Mouse (Mus musculus) G1E-ER4 (cell line): ENCODE data around the gene Zfand2b. TPM values are rescaled to one million over a fixed set of nuclear protein-coding genes. Genes with fewer than 3 reads are reported as not detected.

ENCODE experiments used
- GATA1 ChIP-seq: IDR thresholded peaks from one replicate; pipeline ENCODE4 v1.8.0; 2012; ENCODE audit warnings: low read length, inconsistent platforms
- polyA plus RNA-seq: library from polyadenylated mRNA; stranded (reverse); fragments of >175 nt; gene quantifications from 2 replicates; pipeline ENCODE4 v1.2.3, GENCODE M21; 2012

Gene Zfand2b
- polyA plus RNA-seq, 1 experiment: 28.2 TPM

DNA sequence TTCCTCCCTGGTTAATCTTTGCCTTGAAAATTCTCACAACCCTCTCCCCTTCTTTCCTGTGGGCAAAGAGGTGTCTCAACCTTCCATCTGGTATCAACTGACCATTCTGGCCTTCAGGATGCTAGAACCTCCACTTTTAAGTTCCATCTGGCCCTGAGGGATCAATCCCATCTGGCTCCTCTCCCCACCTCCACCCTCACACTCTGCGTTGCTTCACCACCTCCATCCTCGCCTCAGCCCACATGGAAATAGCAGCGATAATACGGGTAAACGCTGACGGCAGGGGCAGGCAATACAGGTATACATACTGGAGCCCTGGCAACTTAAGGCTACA is 49.4 kb downstream of the Zfand2b start:
- no peak for TF ChIP-seq GATA1

DNA sequence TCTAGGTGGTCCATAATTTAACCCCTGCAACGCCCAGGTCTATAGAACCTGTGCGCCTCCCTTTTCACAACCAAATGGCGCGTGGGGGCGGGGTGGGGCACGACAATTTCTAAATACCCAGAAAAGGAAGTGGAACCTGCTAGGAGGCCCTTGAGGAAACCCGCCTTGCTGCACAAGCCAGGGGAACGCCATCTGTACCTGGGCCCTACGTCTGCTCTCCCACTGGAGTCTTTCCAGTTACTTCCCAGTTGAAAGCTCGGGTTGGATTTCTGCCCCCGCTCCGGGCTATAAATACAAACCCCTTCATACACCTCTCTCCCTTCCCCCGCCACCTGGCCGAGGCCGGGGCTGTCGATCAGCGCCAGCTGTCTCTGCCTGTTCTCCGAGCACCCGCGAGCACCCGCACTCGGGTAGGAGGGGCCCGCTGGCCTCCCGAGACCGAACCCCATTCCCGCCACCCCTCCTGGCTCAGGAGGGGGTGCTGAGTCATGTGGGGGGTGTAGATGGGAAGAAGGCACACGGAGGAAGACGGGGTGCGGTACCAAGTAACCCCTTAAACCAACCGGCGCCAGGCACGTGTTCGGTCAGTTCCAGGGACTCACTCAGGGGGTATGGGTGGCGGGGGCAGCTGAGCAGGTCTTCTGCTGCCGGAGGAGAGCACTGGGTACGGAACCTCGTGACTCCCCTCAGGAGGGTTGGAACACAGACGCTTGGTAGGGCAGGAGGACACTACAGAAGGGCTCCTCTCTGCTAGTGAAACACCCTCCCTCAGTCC is 50.0 kb downstream of the Zfand2b start:
- TF ChIP-seq GATA1: no peak

DNA sequence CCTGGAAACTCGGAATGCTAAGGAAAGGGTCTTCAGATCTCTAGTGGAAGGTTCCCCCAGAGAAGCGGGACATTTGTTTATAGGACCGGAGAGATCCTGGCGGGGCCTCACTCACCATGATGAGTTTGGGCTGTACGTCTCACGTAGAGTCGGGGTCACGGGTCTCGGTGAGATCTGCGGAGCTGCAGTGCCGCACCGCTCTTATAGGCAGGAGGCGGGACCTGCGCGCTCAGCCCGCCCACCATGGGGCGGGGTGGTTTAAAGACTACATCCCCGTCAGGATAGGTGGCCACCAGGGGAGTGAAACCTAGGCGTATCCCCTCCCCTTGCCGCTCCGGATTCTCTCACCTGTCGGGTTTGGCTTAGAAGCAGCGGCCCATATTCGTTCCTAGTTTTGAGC is 50.6 kb downstream of the Zfand2b start:
- no peak for TF ChIP-seq GATA1

DNA sequence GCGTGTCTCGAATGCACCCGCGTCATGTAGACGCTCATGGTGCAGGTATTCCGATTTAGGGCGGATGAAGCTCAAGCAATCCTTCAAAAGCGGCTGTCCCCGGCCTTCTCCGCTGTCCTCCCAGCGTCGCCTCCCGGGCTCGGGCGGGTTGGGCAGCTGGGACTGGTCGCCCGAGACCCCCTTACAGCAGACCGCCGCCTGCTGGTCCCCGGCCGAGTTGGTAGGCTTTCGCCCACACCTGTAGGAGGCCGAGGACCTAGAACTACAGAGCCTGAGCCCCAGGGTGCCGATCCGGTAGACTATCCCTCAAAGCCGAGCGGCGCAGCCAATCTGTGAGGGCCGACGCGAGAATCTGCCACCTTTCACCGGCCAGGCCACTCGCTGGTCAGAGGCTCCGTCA is 51.1 kb downstream of the Zfand2b start, which contains the start of gene Tuba4a:
Gene Tuba4a, minus strand, starts transcription at position 335 of the 400 bp plus-strand sequence.
- TF ChIP-seq GATA1: no peak

Other genes with a start within 250 kb of the Zfand2b start
- gene Cfap65, start 233.0 kb upstream of the Zfand2b start, polyA plus RNA-seq: not detected in 2 replicates
- 0.11 and 0.22 TPM in 2 replicates for gene Ihh, start 217.0 kb upstream of the Zfand2b start, polyA plus RNA-seq
- 0.24 and 0.27 TPM in 2 replicates for gene Nhej1, start 43.4 kb upstream of the Zfand2b start, polyA plus RNA-seq
- gene Slc23a3, start 34.8 kb upstream of the Zfand2b start, polyA plus RNA-seq: 0.13 TPM in 2 replicates
- 92.2 and 100 TPM in 2 replicates for gene Cnppd1, start 25.9 kb upstream of the Zfand2b start, polyA plus RNA-seq
- gene Retreg2, start 25.9 kb upstream of the Zfand2b start, polyA plus RNA-seq: 93.7 and 148 TPM in 2 replicates
- gene Abcb6, start 11.7 kb downstream of the Zfand2b start, polyA plus RNA-seq: 17.2 and 22.2 TPM in 2 replicates
- gene Ankzf1, start 23.5 kb downstream of the Zfand2b start, polyA plus RNA-seq: 14.3 and 16.1 TPM in 2 replicates
- 44.2 and 52.5 TPM in 2 replicates for gene Atg9a, start 23.6 kb downstream of the Zfand2b start, polyA plus RNA-seq
- gene Glb1l, start 42.2 kb downstream of the Zfand2b start, polyA plus RNA-seq: 0.45 and 0.86 TPM in 2 replicates
- 143 and 217 TPM in 2 replicates for gene Stk16, start 42.2 kb downstream of the Zfand2b start, polyA plus RNA-seq
- 26.0 and 85.0 TPM in 2 replicates for gene Tuba4a, start 51.2 kb downstream of the Zfand2b start, polyA plus RNA-seq
- gene A630095N17Rik, start 63.5 kb downstream of the Zfand2b start, polyA plus RNA-seq: not detected in 2 replicates
- gene Dnajb2, start 67.8 kb downstream of the Zfand2b start, polyA plus RNA-seq: 11.3 and 14.7 TPM in 2 replicates
- gene Ptprn, start 95.9 kb downstream of the Zfand2b start, polyA plus RNA-seq: 1.1 and 1.4 TPM in 2 replicates
- not detected in 2 replicates for gene Resp18, start 109.8 kb downstream of the Zfand2b start, polyA plus RNA-seq
- 46.2 and 77.7 TPM in 2 replicates for gene Dnpep, start 149.3 kb downstream of the Zfand2b start, polyA plus RNA-seq
- 1.4 and 1.6 TPM in 2 replicates for gene Des, start 191.7 kb downstream of the Zfand2b start, polyA plus RNA-seq
- 0.09 and 0.33 TPM in 2 replicates for gene Speg, start 206.7 kb downstream of the Zfand2b start, polyA plus RNA-seq